Mouse (Mus musculus): ENCODE results near the gene Nptxr.

DNA sequence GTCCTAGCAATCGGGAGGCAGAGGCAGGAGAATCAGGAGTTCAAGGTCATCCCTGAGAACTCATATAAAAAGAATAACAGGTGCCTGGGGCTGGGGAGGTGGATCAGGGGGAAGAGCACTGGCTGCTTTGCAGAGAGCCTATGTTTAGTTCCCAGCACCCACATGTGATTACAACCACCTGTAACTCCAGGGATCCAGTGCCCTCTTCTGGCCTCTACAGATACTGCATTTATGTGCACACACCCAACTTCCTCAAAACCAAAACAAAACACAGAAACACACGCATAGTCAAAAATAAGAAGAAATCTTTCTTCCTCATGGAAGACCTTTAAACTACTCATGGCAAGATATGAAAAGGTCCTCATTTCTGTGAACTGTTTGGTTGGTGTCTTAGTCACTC, 45.6 kb upstream of the Nptxr start:
- TF ChIP-seq CTCF (IDR thresholded peaks at IDR 0.05; ENCODE audit: borderline replicate concordance, insufficient read depth, low read length) (no peak), POLR2A (IDR thresholded peaks at IDR 0.05; ENCODE audit: low read depth, low read length) (no peak)

All from embryonic fibroblast, embryonic 13.5 days (primary cell).